Mouse (Mus musculus): Measurements from ENCODE around the gene Alg13. TPM values are rescaled to one million over a fixed set of nuclear protein-coding genes. Genes with fewer than 3 reads are reported as not detected.

Alg13 gene
- total RNA-seq, 2 experiments from 2014 or later: 8.8 to 10.4 TPM

Small RNA genes lying within 50 kb of the gene (microRNA-seq; reads per million reads assigned to microRNA genes)
- gene Mir680-2: 0 reads per million in 2 experiments

Other genes with a start within 250 kb of the Alg13 start
- under 1 TPM; 0.15 to 0.48 TPM for gene A730046J19Rik, start 164.1 kb upstream of the Alg13 start, total RNA-seq (2021)
- not detected for gene Trpc5os, start 138.8 kb downstream of the Alg13 start, total RNA-seq (2021)

Measured in heart, postnatal 10 days (tissue).